Mouse (Mus musculus): ENCODE results near the gene Mrpl12.
A peak's percentile ranks its signal among the peaks of the same experiment; 100 is the strongest.
"Not testable (repeated sequence)": the region's sequence is repeated elsewhere in the genome, so short reads cannot be mapped to it uniquely, and the experiment has no call there.

The Mrpl12 gene

GRCm38 (mm10) chr11:120510375-120511030, 26.1 kb downstream of the Mrpl12 start:
- DNase-seq: no peak

- no peak for DNase-seq
Measured at GRCm38 (mm10) chr11:120512790-120513453, 28.5 kb downstream of the Mrpl12 start.

GRCm38 (mm10) chr11:120514262-120514661, 29.8 kb downstream of the Mrpl12 start:
- not testable (repeated sequence) for DNase-seq

GRCm38 (mm10) chr11:120515611-120516010, 31.2 kb downstream of the Mrpl12 start:
- DNase-seq: peak; percentile 81

GRCm38 (mm10) chr11:120517147-120517546, 32.7 kb downstream of the Mrpl12 start:
- no peak for DNase-seq

- DNase-seq: peak; percentile 90
Measured at GRCm38 (mm10) chr11:120518027-120518426, 33.6 kb downstream of the Mrpl12 start.

- DNase-seq: no peak
Measured at GRCm38 (mm10) chr11:120518558-120518957, 34.1 kb downstream of the Mrpl12 start.

- no peak for DNase-seq
Measured at GRCm38 (mm10) chr11:120519738-120520137, 35.3 kb downstream of the Mrpl12 start.

- DNase-seq: no peak
Measured at GRCm38 (mm10) chr11:120520498-120520897, 36.1 kb downstream of the Mrpl12 start.

- DNase-seq: no peak
Measured at GRCm38 (mm10) chr11:120520967-120521540, 36.6 kb downstream of the Mrpl12 start.

- DNase-seq: no peak
Measured at GRCm38 (mm10) chr11:120522581-120522980, 38.2 kb downstream of the Mrpl12 start.

- DNase-seq: no peak
Measured at GRCm38 (mm10) chr11:120525959-120526358, 41.5 kb downstream of the Mrpl12 start.

- no peak for DNase-seq
Measured at GRCm38 (mm10) chr11:120527690-120528354, 43.4 kb downstream of the Mrpl12 start.

GRCm38 (mm10) chr11:120528903-120529302, 44.5 kb downstream of the Mrpl12 start:
- DNase-seq: no peak

GRCm38 (mm10) chr11:120530085-120530964, 45.9 kb downstream of the Mrpl12 start, which contains the start of gene Gcgr:
Gene Gcgr, plus strand, starts transcription at chr11:120530699.
- DNase-seq: no peak

- DNase-seq: no peak
Measured at GRCm38 (mm10) chr11:120531646-120532045, 47.2 kb downstream of the Mrpl12 start.

GRCm38 (mm10) chr11:120534093-120534492, 49.7 kb downstream of the Mrpl12 start:
- no peak for DNase-seq

GRCm38 (mm10) chr11:120535145-120535544, 50.7 kb downstream of the Mrpl12 start:
- no peak for DNase-seq

GRCm38 (mm10) chr11:120535804-120536203, 51.4 kb downstream of the Mrpl12 start:
- no peak for DNase-seq

GRCm38 (mm10) chr11:120538485-120538884, 54.1 kb downstream of the Mrpl12 start:
- no peak for DNase-seq
